ENCODE assay signal across 8 mouse cellular contexts in the genomic region with DNA sequence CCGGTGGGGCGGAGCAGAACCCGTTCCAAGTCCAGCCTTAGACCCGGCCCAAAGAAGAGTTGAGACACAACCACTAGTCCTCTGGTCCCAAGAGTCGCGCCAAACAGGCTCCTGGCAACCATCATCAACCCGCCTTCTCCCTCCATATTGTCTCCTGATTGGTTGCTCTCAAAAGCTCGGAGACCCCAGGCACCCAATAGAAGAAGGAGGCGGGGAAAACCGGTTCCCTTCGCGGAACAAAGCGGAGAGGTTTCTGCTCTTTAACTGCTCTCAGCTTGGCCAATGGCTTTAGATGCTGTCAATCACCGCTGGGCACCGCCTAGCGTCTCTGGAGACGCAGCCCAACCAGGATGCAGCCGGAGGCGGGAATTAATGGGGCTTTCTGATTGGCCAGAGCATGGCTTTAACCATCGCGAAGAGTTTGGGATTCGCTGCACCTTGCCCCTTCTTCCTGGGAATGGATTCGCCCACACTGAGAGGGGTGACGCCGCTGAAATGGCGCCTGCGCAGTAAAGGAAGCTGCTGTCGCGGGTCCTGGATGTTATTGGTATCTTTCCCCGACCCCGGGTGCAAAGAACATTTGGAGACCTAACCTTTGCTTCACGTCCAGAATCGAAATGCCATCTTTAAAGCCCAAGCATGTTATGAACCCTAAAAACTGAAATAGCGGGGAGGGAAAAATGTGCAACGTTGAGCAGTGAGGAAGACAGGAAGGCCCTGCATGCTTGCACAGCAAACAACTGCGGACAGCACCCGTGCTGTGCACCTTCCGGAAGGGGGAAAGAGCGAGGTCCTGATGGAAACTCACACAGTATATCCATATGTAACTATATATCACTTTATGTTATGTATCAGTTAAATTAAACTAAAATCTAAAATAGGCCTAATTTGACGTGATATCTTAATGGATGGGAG. TPM values are rescaled to one million over a fixed set of nuclear protein-coding genes. Genes with fewer than 3 reads are reported as not detected.
A peak's percentile ranks its signal among the peaks of the same experiment; 100 is the strongest.
DNase-seq lines count a peak whose midpoint lies in the region; ATAC-seq and TF ChIP-seq lines count a peak whose summit lies in the region.

Gene Ift27 (minus strand): TSS at position 136 of the 915 bp plus-strand sequence.

- 0 out of 2 replicates have a peak, but pooled peaks have one; percentile 34 for TF ChIP-seq EP300 in heart, postnatal 0 days (IDR thresholded peaks at IDR 0.05; ENCODE audit: low read depth)

- peak; percentile 13 for TF ChIP-seq POLR2A in testis, adult 2 months (IDR thresholded peaks at IDR 0.05; ENCODE audit: control insufficient read depth, low read depth, low read length)

- no peaks in the 10 kb centered on the region for H3K9me3 ChIP-seq in E14TG2a.4 (ENCODE audit: low read length)
- no peaks in the 10 kb centered on the region for H3K9me3 ChIP-seq in forebrain, embryonic 12.5 days
- H3K9me3 ChIP-seq in heart, postnatal 0 days (replicated peaks; ENCODE audit: control insufficient read depth, low read length), result no peaks in the 10 kb centered on the region
- H3K9me3 ChIP-seq in liver, embryonic 16.5 days (replicated peaks; ENCODE audit: control insufficient read depth, low read length), result no peaks in the 10 kb centered on the region
- no peaks in the 10 kb centered on the region for H3K9me3 ChIP-seq in neural tube, embryonic 13.5 days

- no peak for TF ChIP-seq CTCF in E14TG2a.4 (conservative IDR thresholded peaks at IDR 0.05; ENCODE audit: low read length)
- TF ChIP-seq CTCF in heart, postnatal 0 days (IDR thresholded peaks at IDR 0.05; ENCODE audit: low read depth), result no peak
- TF ChIP-seq CTCF in testis, adult 2 months (IDR thresholded peaks at IDR 0.05; ENCODE audit: control insufficient read depth, insufficient read depth, insufficient replicate concordance, low read depth, low read length), result no peak

- peak; percentile 97 for ATAC-seq in forebrain, embryonic 12.5 days (ENCODE audit: low FRiP score)
- ATAC-seq in heart, postnatal 0 days (ENCODE audit: insufficient read depth, low read depth), result peak; percentile 97
- peak; percentile 98 for ATAC-seq in liver, embryonic 16.5 days (ENCODE audit: low read depth)
- ATAC-seq in neural tube, embryonic 13.5 days (ENCODE audit: low read depth), result peak; percentile 96

- no peaks in the 10 kb centered on the region for H3K27me3 ChIP-seq in E14TG2a.4 (ENCODE audit: insufficient read depth, low read length)
- H3K27me3 ChIP-seq in forebrain, embryonic 12.5 days, result no peaks in the 10 kb centered on the region
- no peaks in the 10 kb centered on the region for H3K27me3 ChIP-seq in heart, postnatal 0 days (ENCODE audit: control insufficient read depth, insufficient read depth, low read length)
- no peaks in the 10 kb centered on the region for H3K27me3 ChIP-seq in liver, embryonic 16.5 days (ENCODE audit: control insufficient read depth, insufficient read depth, low read depth, low read length)
- no peaks in the 10 kb centered on the region for H3K27me3 ChIP-seq in neural tube, embryonic 13.5 days
- no peaks in the 10 kb centered on the region for H3K27me3 ChIP-seq in testis, adult 2 months (ENCODE audit: control insufficient read depth, insufficient read depth, low read length)

- H3K36me3 ChIP-seq in E14TG2a.4 (ENCODE audit: insufficient read depth, low read length), result no peaks in the 10 kb centered on the region; the same call in 1 of the 2 replicates
- 0 out of 2 replicates have a peak, but pooled peaks cover 6% of the 10 kb centered on the region for H3K36me3 ChIP-seq in forebrain, embryonic 12.5 days (replicated peaks)
- no peaks in the 10 kb centered on the region for H3K36me3 ChIP-seq in heart, postnatal 0 days (replicated peaks; ENCODE audit: control insufficient read depth, insufficient read depth, low read length)
- no peaks in the 10 kb centered on the region for H3K36me3 ChIP-seq in liver, embryonic 16.5 days (ENCODE audit: control insufficient read depth, insufficient read depth)
- no peaks in the 10 kb centered on the region for H3K36me3 ChIP-seq in neural tube, embryonic 13.5 days
- H3K36me3 ChIP-seq in testis, adult 2 months (ENCODE audit: control insufficient read depth, insufficient read depth, low read length), result no peaks in the 10 kb centered on the region

- H3K4me3 ChIP-seq in E14TG2a.4 (replicated peaks; ENCODE audit: low read length), result peak within 1 kb of the TSS; percentile 92
- H3K4me3 ChIP-seq in forebrain, embryonic 12.5 days (replicated peaks), result peak within 1 kb of the TSS; percentile 72
- peak within 1 kb of the TSS; percentile 55 for H3K4me3 ChIP-seq in heart, postnatal 0 days (ENCODE audit: low read depth, low read length)
- peak within 1 kb of the TSS; percentile 82 for H3K4me3 ChIP-seq in liver, embryonic 16.5 days (ENCODE audit: low read depth, low read length)
- peak within 1 kb of the TSS; percentile 53 for H3K4me3 ChIP-seq in neural tube, embryonic 13.5 days
- H3K4me3 ChIP-seq in testis, adult 2 months (ENCODE audit: control insufficient read depth, low read depth, low read length), result peak within 1 kb of the TSS; percentile 91

- H3K9ac ChIP-seq in forebrain, embryonic 12.5 days, result peak within 1 kb of the TSS; percentile 86
- H3K9ac ChIP-seq in heart, postnatal 0 days (replicated peaks; ENCODE audit: low read depth, low read length), result peak within 1 kb of the TSS; percentile 49
- peak within 1 kb of the TSS; percentile 78 for H3K9ac ChIP-seq in liver, embryonic 16.5 days (ENCODE audit: low read depth, low read length)
- H3K9ac ChIP-seq in neural tube, embryonic 13.5 days, result peak within 1 kb of the TSS; percentile 78

- peak within 1 kb of the TSS; percentile 90 for H3K4me2 ChIP-seq in forebrain, embryonic 12.5 days
- peak within 1 kb of the TSS; percentile 88 for H3K4me2 ChIP-seq in heart, postnatal 0 days (ENCODE audit: low read depth, low read length)
- peak within 1 kb of the TSS; percentile 97 for H3K4me2 ChIP-seq in liver, embryonic 16.5 days (ENCODE audit: low read depth, low read length)
- H3K4me2 ChIP-seq in neural tube, embryonic 13.5 days, result peak within 1 kb of the TSS; percentile 83

- WGBS in forebrain, embryonic 12.5 days, result under 1% methylated on average over 40 of the region's 40 CpGs
- 1% methylated on average over 40 of the region's 40 CpGs for WGBS in heart, postnatal 0 days
- 2% methylated on average over 40 of the region's 40 CpGs for WGBS in liver, embryonic 16.5 days (ENCODE audit: insufficient replicate concordance)
- WGBS in neural tube, embryonic 13.5 days, result under 1% methylated on average over 40 of the region's 40 CpGs

- peaks cover 59% of the 10 kb centered on the region for H3K4me1 ChIP-seq in E14TG2a.4 (replicated peaks; ENCODE audit: low read depth, low read length)
- peaks cover 40% of the 10 kb centered on the region for H3K4me1 ChIP-seq in forebrain, embryonic 12.5 days
- H3K4me1 ChIP-seq in heart, postnatal 0 days (ENCODE audit: control insufficient read depth, insufficient read depth), result no peaks in the 10 kb centered on the region
- H3K4me1 ChIP-seq in liver, embryonic 16.5 days (ENCODE audit: control insufficient read depth, low read depth, low read length), result peaks cover 18% of the 10 kb centered on the region
- H3K4me1 ChIP-seq in neural tube, embryonic 13.5 days (replicated peaks), result peaks cover 52% of the 10 kb centered on the region
- H3K4me1 ChIP-seq in testis, adult 2 months (ENCODE audit: control insufficient read depth, insufficient read depth, low read length), result peaks cover 15% of the 10 kb centered on the region

- H3K27ac ChIP-seq in forebrain, embryonic 12.5 days, result peak within 1 kb of the TSS; percentile 69
- peak within 1 kb of the TSS; percentile 18; the same call in 1 of the 2 replicates for H3K27ac ChIP-seq in heart, postnatal 0 days (ENCODE audit: low read depth)
- H3K27ac ChIP-seq in liver, embryonic 16.5 days (ENCODE audit: low read length), result peak within 1 kb of the TSS; percentile 54
- peak within 1 kb of the TSS; percentile 87 for H3K27ac ChIP-seq in neural tube, embryonic 13.5 days (replicated peaks)
- peak within 1 kb of the TSS; percentile 67 for H3K27ac ChIP-seq in testis, adult 2 months (ENCODE audit: control insufficient read depth, insufficient read depth, low read depth, low read length)

- DNase-seq in c-Kit-positive CD71-positive TER-119-positive erythroid progenitor cells, embryonic 14.5 days (ENCODE audit: low spot score), result peak; percentile 99
- DNase-seq in heart, postnatal 0 days (ENCODE audit: low spot score), result peak; percentile 100
- peak; percentile 96 to 98 for DNase-seq in kidney, postnatal 4 days

RNA-seq across cellular contexts. Expression of gene Ift27, which starts in this region (rescaled TPM):
- 127 and 131 TPM in 2 replicates for polyA plus RNA-seq in forebrain, embryonic 12.5 days (2016; fragmentation: Nextera tagmentation; extraction: Ambion mirVana)
- total RNA-seq in heart, postnatal 0 days (2014; rRNA removed; ENCODE audit: low replicate concordance), result 14.7 and 18.6 TPM in 2 replicates
- 33.5 and 34.7 TPM in 2 replicates for polyA plus RNA-seq in heart, postnatal 0 days (2015; fragmentation: Nextera tagmentation; extraction: Ambion mirVana)
- polyA plus RNA-seq in liver, embryonic 16.5 days (2015; fragmentation: Nextera tagmentation; extraction: Ambion mirVana), result 26.6 and 27.8 TPM in 2 replicates
- 88.5 and 96.9 TPM in 2 replicates for polyA plus RNA-seq in neural tube, embryonic 13.5 days (2015; fragmentation: Nextera tagmentation; extraction: Ambion mirVana)
- 62.2 and 75.4 TPM in 2 replicates for polyA plus RNA-seq in testis, adult 2 months (2012; rRNA removed)

Comparison
In these comparisons a context has a peak if more than half of its experiments do, and no peak if none do; other contexts are left out.
1. Peak in every context shown above with its lines: DNase-seq, ATAC-seq, H3K4me3 ChIP-seq and H3K27ac ChIP-seq.
2. H3K27ac ChIP-seq: peak in every context shown above with its lines; median percentile 87 in neural tube, embryonic 13.5 days; 69 in forebrain, embryonic 12.5 days; 67 in testis, adult 2 months; 54 in liver, embryonic 16.5 days; 18 in heart, postnatal 0 days.